Mouse (Mus musculus) bone marrow macrophage, adult 2 months (primary cell): ENCODE results near the gene Lhfpl4. TPM values are rescaled to one million over a fixed set of nuclear protein-coding genes. Genes with fewer than 3 reads are reported as not detected.
A peak's percentile ranks its signal among the peaks of the same experiment; 100 is the strongest.

Experiments
- H3K27ac ChIP-seq: 2 replicates; pipeline ENCODE4 v1.5.1; 2012; ENCODE audit warnings: low read depth, low read length; ENCODE audit not compliant: insufficient read depth
- H3K4me1 ChIP-seq: 2 replicates; pipeline ENCODE4 v1.6.1; 2012; ENCODE audit warnings: low read length; ENCODE audit not compliant: control insufficient read depth, insufficient read depth
- H3K4me3 ChIP-seq: 2 replicates; pipeline ENCODE4 v1.5.1; 2012; ENCODE audit warnings: mild to moderate bottlenecking, low read length, moderate library complexity; ENCODE audit not compliant: insufficient read depth
- CTCF ChIP-seq: IDR thresholded peaks from 2 replicates; pipeline ENCODE4 v1.5.1; 2012; ENCODE audit warnings: low read depth, mild to moderate bottlenecking, low read length, moderate library complexity
- POLR2A ChIP-seq: IDR thresholded peaks from 2 replicates; pipeline ENCODE4 v1.6.1; 2012; ENCODE audit warnings: mild to moderate bottlenecking, low read depth, low read length, borderline replicate concordance
- polyA plus RNA-seq: library from polyadenylated mRNA; stranded (reverse); fragments of >200 nt; gene quantifications from 2 replicates; pipeline ENCODE4 v1.2.4, GENCODE M21; 2012; ENCODE audit not compliant: missing spikeins, insufficient read depth, insufficient read length

Lhfpl4 gene
- polyA plus RNA-seq, 1 experiment = not detected

DNA sequence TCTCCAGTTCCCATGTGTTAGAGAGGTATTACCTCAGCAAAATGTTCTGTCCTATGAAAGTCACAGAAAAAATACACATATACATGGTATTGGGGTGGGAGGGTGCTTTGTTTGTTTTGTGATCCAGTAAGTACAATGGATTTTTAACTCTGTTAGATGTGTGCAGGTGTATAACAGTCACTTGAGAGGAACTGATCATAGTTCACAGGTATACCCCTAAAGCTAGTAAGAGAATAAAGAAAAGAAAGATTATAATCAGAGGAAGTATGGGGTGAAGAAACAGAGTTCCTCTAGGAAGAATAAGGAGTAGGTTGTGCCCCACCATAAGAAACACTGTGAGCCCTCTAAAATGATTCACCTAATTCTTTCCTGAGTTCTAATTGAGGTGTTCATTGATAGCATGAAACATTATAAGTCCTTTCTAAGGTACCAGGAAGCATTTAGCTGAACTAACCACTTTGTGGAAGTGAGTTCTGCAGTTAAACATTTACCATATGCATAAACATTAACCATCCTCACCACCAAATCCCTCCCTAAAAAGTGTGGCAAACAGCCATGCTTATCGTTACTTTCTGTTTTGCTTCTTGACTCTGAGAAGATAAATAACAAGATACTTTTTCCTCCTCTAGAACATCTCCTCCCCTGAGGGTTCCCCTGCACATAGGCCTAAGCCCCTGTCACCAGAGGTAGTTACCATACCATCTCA lies 53.6 kb downstream of the Lhfpl4 start:
- H3K27ac ChIP-seq = no peak overlapping the region
- peaks cover 7% of the 10 kb centered on the region for H3K4me1 ChIP-seq
- H3K4me3 ChIP-seq = no peak overlapping the region
- no peak for TF ChIP-seq POLR2A
- TF ChIP-seq CTCF = no peak

DNA sequence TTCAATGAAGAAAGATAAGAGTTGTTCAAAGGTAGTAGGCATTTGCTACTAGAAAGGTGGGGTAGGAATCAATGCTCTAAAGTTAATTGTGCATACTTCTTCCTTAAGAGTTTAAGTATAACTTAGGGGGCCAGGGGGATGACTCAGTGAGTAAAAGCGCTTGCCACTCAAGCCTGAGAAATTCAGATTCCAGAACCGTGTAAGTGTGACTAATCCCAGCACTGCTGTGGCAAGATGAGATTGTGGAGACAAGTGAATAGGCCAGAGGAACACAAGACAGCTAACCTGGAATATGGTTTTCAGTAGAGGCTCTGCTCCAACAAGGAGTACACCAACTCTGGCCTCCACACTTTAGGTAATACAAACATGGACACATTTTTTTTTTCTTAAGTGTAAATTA lies 61.8 kb downstream of the Lhfpl4 start:
- no peak overlapping the region for H3K4me3 ChIP-seq
- H3K4me1 ChIP-seq = 0 out of 2 replicates have a peak, but pooled peaks cover under 1% of the 10 kb centered on the region
- no peak for TF ChIP-seq POLR2A
- no peak for TF ChIP-seq CTCF
- no peak overlapping the region for H3K27ac ChIP-seq

DNA sequence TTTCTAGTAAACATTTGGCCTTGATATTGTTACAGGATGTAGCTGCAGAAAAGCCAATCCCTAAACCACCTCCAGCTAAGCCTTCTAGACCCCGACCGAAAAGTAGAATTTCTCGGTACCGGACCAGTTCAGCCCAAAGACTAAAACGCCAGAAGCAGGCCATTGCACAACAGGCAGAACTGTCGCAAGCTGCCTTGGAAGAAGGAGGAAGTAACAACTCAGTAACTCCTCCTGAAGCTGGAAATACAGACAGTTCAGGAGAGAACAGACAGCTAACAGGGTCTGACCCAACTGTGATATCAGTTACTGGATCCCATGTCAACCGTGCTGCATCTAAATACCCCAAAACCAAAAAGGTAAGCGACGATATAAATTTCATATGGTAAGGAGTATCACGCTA lies 74.4 kb downstream of the Lhfpl4 start:
- Histone ChIP-seq H3K4me3 (no peak overlapping the region), H3K27ac (0 out of 2 replicates have a peak overlapping the region, but pooled peaks have one; percentile 41), H3K4me1 (peaks cover 2% of the 10 kb centered on the region)
- TF ChIP-seq POLR2A (no peak), CTCF (no peak)

Other genes with a start within 250 kb of the Lhfpl4 start
- gene Srgap3, start 248.1 kb downstream of the Lhfpl4 start, polyA plus RNA-seq = 2.3 and 2.9 TPM in 2 replicates
- 28.4 and 29.5 TPM in 2 replicates for gene Thumpd3, start 149.2 kb downstream of the Lhfpl4 start, polyA plus RNA-seq
- 60.6 and 63.7 TPM in 2 replicates for gene Setd5, start 118.0 kb downstream of the Lhfpl4 start, polyA plus RNA-seq
- 59.2 and 60.2 TPM in 2 replicates for gene Mtmr14, start 42.5 kb upstream of the Lhfpl4 start, polyA plus RNA-seq
- not detected in 2 replicates for gene Cpne9, start 86.9 kb upstream of the Lhfpl4 start, polyA plus RNA-seq
- gene Brpf1, start 111.8 kb upstream of the Lhfpl4 start, polyA plus RNA-seq = 31.6 and 34.1 TPM in 2 replicates
- gene Ogg1, start 131.6 kb upstream of the Lhfpl4 start, polyA plus RNA-seq = 14.9 and 15.0 TPM in 2 replicates
- gene Camk1, start 148.6 kb upstream of the Lhfpl4 start, polyA plus RNA-seq = 216 and 226 TPM in 2 replicates
- 28.6 and 30.2 TPM in 2 replicates for gene Tada3, start 182.5 kb upstream of the Lhfpl4 start, polyA plus RNA-seq
- gene Arpc4, start 182.7 kb upstream of the Lhfpl4 start, polyA plus RNA-seq = 503 and 507 TPM in 2 replicates
- gene Ttll3, start 193.9 kb upstream of the Lhfpl4 start, polyA plus RNA-seq = 12.2 and 12.5 TPM in 2 replicates
- gene Rpusd3, start 224.0 kb upstream of the Lhfpl4 start, polyA plus RNA-seq = 4.6 and 6.5 TPM in 2 replicates
- 0.32 TPM in 1 of 2 replicates, not detected in the other for gene Cidec, start 240.4 kb upstream of the Lhfpl4 start, polyA plus RNA-seq
- gene Jagn1, start 247.2 kb upstream of the Lhfpl4 start, polyA plus RNA-seq = 28.4 and 31.5 TPM in 2 replicates